Mouse (Mus musculus): Measurements from ENCODE around the gene Cep135.

DNA sequence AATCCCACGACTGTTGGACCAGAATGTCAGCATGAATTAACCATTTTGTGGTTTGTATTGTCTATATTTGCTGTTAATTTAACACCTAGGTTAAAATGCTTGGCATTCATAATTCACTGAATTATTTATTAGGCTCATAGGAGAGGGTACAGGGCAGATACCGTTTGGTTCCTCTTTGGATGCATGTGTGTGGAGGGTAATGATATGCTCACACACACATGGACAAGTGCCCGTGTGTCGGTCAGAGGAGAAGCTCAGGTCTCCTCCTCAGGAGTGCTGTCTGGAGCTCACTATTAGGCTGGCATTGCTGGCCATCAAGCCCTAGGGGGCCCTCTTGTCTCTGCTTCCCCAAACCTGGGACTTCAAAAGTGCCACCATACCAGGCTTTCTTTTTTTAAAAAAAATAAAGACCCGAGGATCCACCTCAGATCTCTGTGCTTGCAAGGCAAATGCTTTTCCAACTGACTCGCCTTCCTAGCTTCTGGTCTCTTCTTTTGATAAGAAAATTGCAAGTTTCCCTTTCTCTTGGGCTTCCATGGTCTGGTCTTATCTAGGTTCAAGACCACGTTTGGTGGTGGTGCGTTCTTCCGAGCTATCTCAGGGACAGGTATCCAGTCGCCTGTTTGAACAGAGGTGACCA is 99.6 kb downstream of the Cep135 start:
- TF ChIP-seq CTCF (IDR thresholded peaks at IDR 0.05; ENCODE audit: low read depth, low read length) (no peak), POLR2A (IDR thresholded peaks at IDR 0.05; ENCODE audit: borderline replicate concordance, low read depth, low read length) (no peak)

All from bone marrow macrophage, adult 2 months (primary cell).